Comparison of ENCODE assay signal across 8 mouse cellular contexts in genomic region chr5:137502667-137503110, GRCm38 (mm10). TPM values are rescaled to one million over a fixed set of nuclear protein-coding genes. Genes with fewer than 3 reads are reported as not detected.
DNase-seq lines count a peak whose midpoint lies in the region; ATAC-seq lines count a peak whose summit lies in the region.

No protein-coding gene starts in this region.

- peak overlapping the region; percentile 61 for H3K9ac ChIP-seq in embryonic facial prominence, embryonic 11.5 days (replicated peaks; ENCODE audit: low read length)
- H3K9ac ChIP-seq in heart, embryonic 15.5 days: peak overlapping the region; percentile 56

- H3K36me3 ChIP-seq in embryonic facial prominence, embryonic 11.5 days (replicated peaks; ENCODE audit: control insufficient read depth, insufficient read depth, low read depth, low read length): no peaks in the 10 kb centered on the region
- H3K36me3 ChIP-seq in heart, embryonic 15.5 days: no peaks in the 10 kb centered on the region

- DNase-seq in cerebellum, adult 11 months: peak; percentile 82
- DNase-seq in cerebellum, adult 11-12 months: no peak
- DNase-seq in R1 (ENCODE audit: low read depth, low spot score): peak; percentile 95
- DNase-seq in embryonic facial prominence, embryonic 11.5 days (ENCODE audit: low spot score): peak; percentile 90
- DNase-seq in large intestine, adult 2 months (ENCODE audit: low read depth, low spot score): peak; percentile 69
- DNase-seq in spleen, postnatal 36 days (ENCODE audit: low spot score in 2 of 2): peak; percentile 68 to 80

- peak; percentile 80 for ATAC-seq in embryonic facial prominence, embryonic 11.5 days (replicated peaks; ENCODE audit: insufficient number of reproducible peaks, low FRiP score, low TSS enrichment, low read depth)
- peak; percentile 88 for ATAC-seq in heart, embryonic 15.5 days (replicated peaks; ENCODE audit: insufficient number of reproducible peaks, insufficient read depth, low FRiP score, low read depth)
- ATAC-seq in megakaryocyte, adult 5-6 weeks (ENCODE audit: poor library complexity, severe bottlenecking): peak; percentile 74

- no peaks in the 10 kb centered on the region for H3K27me3 ChIP-seq in embryonic facial prominence, embryonic 11.5 days (ENCODE audit: control insufficient read depth, insufficient read depth, low read length)
- no peaks in the 10 kb centered on the region for H3K27me3 ChIP-seq in heart, embryonic 15.5 days

- whole genome bisulfite sequencing in embryonic facial prominence, embryonic 11.5 days: 1% methylated on average over 28 of the region's 30 CpGs
- WGBS in heart, embryonic 15.5 days: under 1% methylated on average over 28 of the region's 30 CpGs
- WGBS in large intestine, adult 2 months: under 1% methylated on average over 30 of the region's 30 CpGs

- H3K4me3 ChIP-seq in embryonic facial prominence, embryonic 11.5 days (ENCODE audit: low read depth, low read length): peak overlapping the region; percentile 38
- H3K4me3 ChIP-seq in heart, embryonic 15.5 days: peak overlapping the region; percentile 82

- H3K4me2 ChIP-seq in embryonic facial prominence, embryonic 11.5 days (ENCODE audit: low read depth, low read length): peak overlapping the region; percentile 51
- H3K4me2 ChIP-seq in heart, embryonic 15.5 days: peak overlapping the region; percentile 77

- no peaks in the 10 kb centered on the region for H3K9me3 ChIP-seq in embryonic facial prominence, embryonic 11.5 days (replicated peaks; ENCODE audit: control insufficient read depth, low read length)
- no peaks in the 10 kb centered on the region for H3K9me3 ChIP-seq in heart, embryonic 15.5 days (replicated peaks)

- H3K4me1 ChIP-seq in embryonic facial prominence, embryonic 11.5 days (ENCODE audit: control insufficient read depth, insufficient read depth, low read length): no peaks in the 10 kb centered on the region
- peaks cover 18% of the 10 kb centered on the region for H3K4me1 ChIP-seq in heart, embryonic 15.5 days (replicated peaks)

- peak overlapping the region; percentile 48; the same call in 1 of the 2 replicates for H3K27ac ChIP-seq in embryonic facial prominence, embryonic 11.5 days (replicated peaks; ENCODE audit: low read depth, low read length)
- peak overlapping the region; percentile 99 for H3K27ac ChIP-seq in heart, embryonic 15.5 days

RNA-seq across cellular contexts. Expression of gene Pop7, which starts 0.4 kb away (rescaled TPM):
- 54.0 and 55.9 TPM in 2 replicates for polyA plus RNA-seq in embryonic facial prominence, embryonic 11.5 days (2014; fragmentation: Nextera tagmentation; extraction: Ambion mirVana)
- 37.4 and 38.6 TPM in 2 replicates for polyA plus RNA-seq in heart, embryonic 15.5 days (2015; fragmentation: Nextera tagmentation; extraction: Ambion mirVana)
- polyA plus RNA-seq in large intestine, adult 2 months (2012; rRNA removed): 46.9 and 57.9 TPM in 2 replicates
- total RNA-seq in megakaryocyte, adult 5-6 weeks (2015): 20.4 and 27.5 TPM in 2 replicates
- 11.9 and 14.9 TPM in 2 replicates for total RNA-seq in megakaryocyte, adult 5-6 weeks (2017)

RNA-seq across cellular contexts. Expression of gene Gigyf1, which starts 15.7 kb away (rescaled TPM):
- polyA plus RNA-seq in embryonic facial prominence, embryonic 11.5 days (2014; fragmentation: Nextera tagmentation; extraction: Ambion mirVana): 8.5 and 8.7 TPM in 2 replicates
- 8.9 and 10.4 TPM in 2 replicates for polyA plus RNA-seq in heart, embryonic 15.5 days (2015; fragmentation: Nextera tagmentation; extraction: Ambion mirVana)
- 9.6 and 13.9 TPM in 2 replicates for polyA plus RNA-seq in large intestine, adult 2 months (2012; rRNA removed)
- total RNA-seq in megakaryocyte, adult 5-6 weeks (2015): 8.3 and 8.5 TPM in 2 replicates
- total RNA-seq in megakaryocyte, adult 5-6 weeks (2017): 5.6 and 5.9 TPM in 2 replicates

RNA-seq across cellular contexts. Expression of gene Zan, which starts 25.8 kb away (rescaled TPM):
- 0.04 and 0.06 TPM in 2 replicates for polyA plus RNA-seq in embryonic facial prominence, embryonic 11.5 days (2014; fragmentation: Nextera tagmentation; extraction: Ambion mirVana)
- polyA plus RNA-seq in heart, embryonic 15.5 days (2015; fragmentation: Nextera tagmentation; extraction: Ambion mirVana): 0.05 and 0.11 TPM in 2 replicates
- polyA plus RNA-seq in large intestine, adult 2 months (2012; rRNA removed): 1.4 and 2.8 TPM in 2 replicates
- total RNA-seq in megakaryocyte, adult 5-6 weeks (2015): 0.04 TPM in 1 of 2 replicates, not detected in the other
- total RNA-seq in megakaryocyte, adult 5-6 weeks (2017): not detected in 2 replicates

RNA-seq across cellular contexts. Expression of gene Epo, which starts 30.4 kb away (rescaled TPM):
- 0.63 and 0.95 TPM in 2 replicates for polyA plus RNA-seq in embryonic facial prominence, embryonic 11.5 days (2014; fragmentation: Nextera tagmentation; extraction: Ambion mirVana)
- polyA plus RNA-seq in heart, embryonic 15.5 days (2015; fragmentation: Nextera tagmentation; extraction: Ambion mirVana): not detected in 2 replicates
- not detected in 2 replicates for polyA plus RNA-seq in large intestine, adult 2 months (2012; rRNA removed)
- total RNA-seq in megakaryocyte, adult 5-6 weeks (2015): not detected in 2 replicates
- not detected in 2 replicates for total RNA-seq in megakaryocyte, adult 5-6 weeks (2017)

RNA-seq across cellular contexts. Expression of gene Gnb2, which starts 30.6 kb away (rescaled TPM):
- 352 and 367 TPM in 2 replicates for polyA plus RNA-seq in embryonic facial prominence, embryonic 11.5 days (2014; fragmentation: Nextera tagmentation; extraction: Ambion mirVana)
- polyA plus RNA-seq in heart, embryonic 15.5 days (2015; fragmentation: Nextera tagmentation; extraction: Ambion mirVana): 244 and 306 TPM in 2 replicates
- 967 and 1,025 TPM in 2 replicates for polyA plus RNA-seq in large intestine, adult 2 months (2012; rRNA removed)
- 393 and 449 TPM in 2 replicates for total RNA-seq in megakaryocyte, adult 5-6 weeks (2015)
- 377 and 389 TPM in 2 replicates for total RNA-seq in megakaryocyte, adult 5-6 weeks (2017)
